Mouse (Mus musculus) brain, embryonic 14.5 days (tissue): ENCODE measurements around the gene Gprin3.

Experiments used
- CTCF ChIP-seq: fragments of 200-500 bp; IDR thresholded peaks from 2 replicates; pipeline ENCODE4 v1.5.1; 2012; ENCODE audit warnings: inconsistent platforms, mild to moderate bottlenecking, moderate library complexity, borderline replicate concordance; ENCODE audit not compliant: insufficient read depth, insufficient read length; ENCODE audit errors: extremely low read depth
- POLR2A ChIP-seq: fragments of 200-500 bp; IDR thresholded peaks from 2 replicates; pipeline ENCODE4 v1.6.1; 2012; ENCODE audit warnings: mild to moderate bottlenecking, inconsistent platforms, borderline replicate concordance; ENCODE audit not compliant: poor library complexity, insufficient read depth, insufficient read length, severe bottlenecking; ENCODE audit errors: extremely low read depth

DNA sequence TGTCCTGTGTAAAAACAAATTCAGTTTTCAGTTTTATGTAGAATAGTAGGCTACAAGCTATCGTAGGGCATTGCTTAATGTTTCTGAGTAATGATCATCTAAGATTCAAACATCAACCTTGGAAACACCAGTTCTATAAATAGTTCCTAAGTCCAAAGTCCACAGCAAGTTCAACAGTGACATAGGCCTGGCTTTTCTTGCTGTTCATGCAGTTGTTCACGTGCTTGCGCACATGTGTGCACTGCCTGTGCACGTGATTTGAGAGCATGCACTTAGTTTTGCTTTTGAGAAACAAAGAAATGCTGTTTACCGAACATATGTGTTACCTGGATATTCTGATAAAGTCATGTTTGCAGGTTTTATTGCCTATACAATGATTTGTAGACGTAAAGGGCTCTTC lies 11.3 kb downstream of the Gprin3 start:
- no peak for TF ChIP-seq CTCF
- TF ChIP-seq POLR2A = no peak
